Mouse (Mus musculus) forebrain, embryonic 10.5 days (tissue): ENCODE measurements around the gene Vav3. TPM values are rescaled to one million over a fixed set of nuclear protein-coding genes. Genes with fewer than 3 reads are reported as not detected.

Source experiments
- DNase-seq: peaks from one replicate; pipeline ENCODE4 v3.0.0-alpha.2; 2017; ENCODE audit warnings: low spot score; ENCODE audit errors: extremely low spot score
- H3K27ac ChIP-seq: fragments of 300-500 bp; sonication (generic); 2 replicates; pipeline ENCODE4 v1.5.1; 2016; ENCODE audit warnings: mild to moderate bottlenecking
- H3K27me3 ChIP-seq: fragments of 300-500 bp; sonication (generic); 2 replicates; pipeline ENCODE4 v1.6.1; 2016; ENCODE audit warnings: mild to moderate bottlenecking; ENCODE audit not compliant: poor library complexity, severe bottlenecking
- H3K36me3 ChIP-seq: fragments of 300-500 bp; sonication (generic); replicated peaks from 2 replicates; pipeline ENCODE4 v1.6.1; 2016; ENCODE audit warnings: mild to moderate bottlenecking, moderate library complexity
- H3K4me1 ChIP-seq: fragments of 300-500 bp; sonication (generic); 2 replicates; pipeline ENCODE4 v1.6.1; 2016
- H3K4me3 ChIP-seq: fragments of 300-500 bp; sonication (generic); 2 replicates; pipeline ENCODE4 v1.5.1; 2016; ENCODE audit warnings: mild to moderate bottlenecking, moderate library complexity
- H3K9me3 ChIP-seq: fragments of 300-500 bp; sonication (generic); 2 replicates; pipeline ENCODE4 v1.6.1; 2016; ENCODE audit warnings: mild to moderate bottlenecking, moderate library complexity
- WGBS: fragments of 180-500 bp; shearing (Covaris S2); methylation state at CpG from one replicate; pipeline ENCODE4 v1.1.7; 2016; 5-methylcytosine and 5-hydroxymethylcytosine counted together
- polyA plus RNA-seq: library from polyadenylated mRNA; unstranded; fragments of >200 nt; fragmentation: Nextera tagmentation; extraction: Ambion mirVana; gene quantifications from 2 replicates; pipeline ENCODE4 v1.2.1, GENCODE M21; 2016

Vav3 gene
- polyA plus RNA-seq, 1 experiment from 2014 or later = 4.1 TPM

GRCm38 (mm10) chr3:109361882-109362281 lies 21.4 kb downstream of the Vav3 start:
- H3K36me3 ChIP-seq = no peaks in the 10 kb centered on the region
- no peak overlapping the region for H3K27ac ChIP-seq
- H3K4me1 ChIP-seq = no peaks in the 10 kb centered on the region
- H3K4me3 ChIP-seq = no peak overlapping the region
- 83% methylated on average over 5 of the region's 5 CpGs for WGBS
- H3K27me3 ChIP-seq = no peaks in the 10 kb centered on the region
- DNase-seq = no peak
- no peaks in the 10 kb centered on the region for H3K9me3 ChIP-seq

GRCm38 (mm10) chr3:109362310-109362709 lies 21.9 kb downstream of the Vav3 start:
- Histone ChIP-seq H3K4me3 (no peak overlapping the region), H3K4me1 (no peaks in the 10 kb centered on the region), H3K27me3 (no peaks in the 10 kb centered on the region), H3K9me3 (no peaks in the 10 kb centered on the region), H3K36me3 (no peaks in the 10 kb centered on the region), H3K27ac (no peak overlapping the region)
- 79% methylated on average over 3 of the region's 3 CpGs for whole genome bisulfite sequencing
- DNase-seq = no peak

- Histone ChIP-seq H3K4me1 (no peaks in the 10 kb centered on the region), H3K36me3 (no peaks in the 10 kb centered on the region), H3K9me3 (no peaks in the 10 kb centered on the region), H3K27ac (no peak overlapping the region), H3K27me3 (no peaks in the 10 kb centered on the region), H3K4me3 (no peak overlapping the region)
- no peak for DNase-seq
- 90% methylated on average over 5 of the region's 5 CpGs for WGBS
Observed at GRCm38 (mm10) chr3:109363522-109363921, 23.1 kb downstream of the Vav3 start.

- H3K27ac ChIP-seq = no peak overlapping the region
- no peaks in the 10 kb centered on the region for H3K4me1 ChIP-seq
- WGBS = 94% methylated on average over 2 of the region's 2 CpGs
- no peak for DNase-seq
- no peak overlapping the region for H3K4me3 ChIP-seq
- H3K9me3 ChIP-seq = no peaks in the 10 kb centered on the region
- H3K36me3 ChIP-seq = no peaks in the 10 kb centered on the region
- no peaks in the 10 kb centered on the region for H3K27me3 ChIP-seq
Observed at GRCm38 (mm10) chr3:109365875-109366274, 25.4 kb downstream of the Vav3 start.

GRCm38 (mm10) chr3:109366411-109366851 lies 26.0 kb downstream of the Vav3 start:
- 82% methylated on average over 7 of the region's 7 CpGs for WGBS

GRCm38 (mm10) chr3:109368383-109369289 lies 28.2 kb downstream of the Vav3 start:
- no peak overlapping the region for H3K4me3 ChIP-seq
- H3K27ac ChIP-seq = no peak overlapping the region
- WGBS = 87% methylated on average over 9 of the region's 9 CpGs
- no peak for DNase-seq
- no peaks in the 10 kb centered on the region for H3K36me3 ChIP-seq
- H3K4me1 ChIP-seq = no peaks in the 10 kb centered on the region
- H3K9me3 ChIP-seq = no peaks in the 10 kb centered on the region
- H3K27me3 ChIP-seq = no peaks in the 10 kb centered on the region

More at GRCm38 (mm10) chr3:109366411-109366851, 26.0 kb downstream of the Vav3 start:
- H3K36me3 ChIP-seq = no peaks in the 10 kb centered on the region
- DNase-seq = no peak
- H3K4me1 ChIP-seq = no peaks in the 10 kb centered on the region
- H3K27me3 ChIP-seq = no peaks in the 10 kb centered on the region
- no peaks in the 10 kb centered on the region for H3K9me3 ChIP-seq
- H3K27ac ChIP-seq = no peak overlapping the region
- no peak overlapping the region for H3K4me3 ChIP-seq

GRCm38 (mm10) chr3:109371576-109371975 lies 31.1 kb downstream of the Vav3 start:
- Histone ChIP-seq H3K4me1 (no peaks in the 10 kb centered on the region), H3K9me3 (no peaks in the 10 kb centered on the region), H3K4me3 (no peak overlapping the region), H3K27ac (no peak overlapping the region), H3K27me3 (no peaks in the 10 kb centered on the region), H3K36me3 (no peaks in the 10 kb centered on the region)
- WGBS = 57% methylated on average over 1 of the region's 1 CpGs
- DNase-seq = no peak

GRCm38 (mm10) chr3:109372678-109373077 lies 32.2 kb downstream of the Vav3 start:
- no peaks in the 10 kb centered on the region for H3K9me3 ChIP-seq
- WGBS = 91% methylated on average over 4 of the region's 4 CpGs
- H3K4me1 ChIP-seq = no peaks in the 10 kb centered on the region
- H3K27ac ChIP-seq = no peak overlapping the region
- H3K36me3 ChIP-seq = no peaks in the 10 kb centered on the region
- no peak for DNase-seq
- no peak overlapping the region for H3K4me3 ChIP-seq
- no peaks in the 10 kb centered on the region for H3K27me3 ChIP-seq

- H3K36me3 ChIP-seq = no peaks in the 10 kb centered on the region
- WGBS = 81% methylated on average over 4 of the region's 4 CpGs
- no peaks in the 10 kb centered on the region for H3K9me3 ChIP-seq
- no peak for DNase-seq
- no peak overlapping the region for H3K27ac ChIP-seq
- H3K4me3 ChIP-seq = no peak overlapping the region
- H3K4me1 ChIP-seq = no peaks in the 10 kb centered on the region
- no peaks in the 10 kb centered on the region for H3K27me3 ChIP-seq
Observed at GRCm38 (mm10) chr3:109378278-109378677, 37.8 kb downstream of the Vav3 start.

- H3K27me3 ChIP-seq = no peaks in the 10 kb centered on the region
- 85% methylated on average over 6 of the region's 6 CpGs for WGBS
- H3K4me3 ChIP-seq = no peak overlapping the region
- H3K9me3 ChIP-seq = no peaks in the 10 kb centered on the region
- H3K27ac ChIP-seq = no peak overlapping the region
- no peak for DNase-seq
- H3K36me3 ChIP-seq = no peaks in the 10 kb centered on the region
- H3K4me1 ChIP-seq = no peaks in the 10 kb centered on the region
Observed at GRCm38 (mm10) chr3:109378684-109379083, 38.2 kb downstream of the Vav3 start.

- no peaks in the 10 kb centered on the region for H3K36me3 ChIP-seq
- no peak overlapping the region for H3K27ac ChIP-seq
- H3K27me3 ChIP-seq = no peaks in the 10 kb centered on the region
- no peaks in the 10 kb centered on the region for H3K9me3 ChIP-seq
- WGBS = 93% methylated on average over 10 of the region's 10 CpGs
- no peak for DNase-seq
- no peak overlapping the region for H3K4me3 ChIP-seq
- H3K4me1 ChIP-seq = peaks cover 4% of the 10 kb centered on the region; the same call in 1 of the 2 replicates
Observed at GRCm38 (mm10) chr3:109388730-109389129, 48.3 kb downstream of the Vav3 start.

GRCm38 (mm10) chr3:109401527-109401926 lies 61.1 kb downstream of the Vav3 start:
- no peak overlapping the region for H3K27ac ChIP-seq
- 94% methylated on average over 5 of the region's 5 CpGs for WGBS
- H3K36me3 ChIP-seq = no peaks in the 10 kb centered on the region

GRCm38 (mm10) chr3:109411294-109411693 lies 70.8 kb downstream of the Vav3 start:
- 91% methylated on average over 3 of the region's 3 CpGs for WGBS
- H3K4me1 ChIP-seq = no peaks in the 10 kb centered on the region
- no peaks in the 10 kb centered on the region for H3K9me3 ChIP-seq
- no peaks in the 10 kb centered on the region for H3K27me3 ChIP-seq
- no peak for DNase-seq
- no peak overlapping the region for H3K27ac ChIP-seq
- H3K4me3 ChIP-seq = no peak overlapping the region
- no peaks in the 10 kb centered on the region for H3K36me3 ChIP-seq

More at GRCm38 (mm10) chr3:109401527-109401926, 61.1 kb downstream of the Vav3 start:
- Histone ChIP-seq H3K4me3 (no peak overlapping the region), H3K9me3 (no peaks in the 10 kb centered on the region), H3K27me3 (no peaks in the 10 kb centered on the region), H3K4me1 (no peaks in the 10 kb centered on the region)
- DNase-seq = no peak
